Mouse (Mus musculus): ENCODE results near the gene Pomgnt2. TPM values are rescaled to one million over a fixed set of nuclear protein-coding genes. Genes with fewer than 3 reads are reported as not detected.

Gene Pomgnt2
- polyA plus RNA-seq, 2 experiments = 14.6 to 20.3 TPM

GRCm38 (mm10) chr9:121934856-121935255 lies 62.1 kb downstream of the Pomgnt2 start:
- WGBS = 81% methylated on average over 4 of the region's 4 CpGs
- ATAC-seq (ENCODE audit: low FRiP score, low read depth) (no peak), DNase-seq (ENCODE audit: low spot score) (no peak)
- no peaks in the 10 kb centered on the region for H3K27me3 ChIP-seq (ENCODE audit: control insufficient read depth, insufficient read depth, low read length)
- TF ChIP-seq POLR2A (IDR thresholded peaks at IDR 0.05; ENCODE audit: borderline replicate concordance, extremely low read depth, insufficient read depth, insufficient read length) = no peak
- H3K9me3 ChIP-seq (ENCODE audit: control insufficient read depth, low read length) = no peaks in the 10 kb centered on the region
- no peaks in the 10 kb centered on the region for H3K36me3 ChIP-seq (ENCODE audit: control insufficient read depth, insufficient read depth, low read length)
- no peak overlapping the region for H3K27ac ChIP-seq (replicated peaks; ENCODE audit: low read depth, low read length)
- H3K4me1 ChIP-seq (ENCODE audit: control insufficient read depth, insufficient read depth, low read length) = no peaks in the 10 kb centered on the region
- no peak overlapping the region for H3K4me2 ChIP-seq (replicated peaks; ENCODE audit: low read depth, low read length, severe bottlenecking)
- no peak overlapping the region for H3K4me3 ChIP-seq (replicated peaks; ENCODE audit: low read length)
- no peak overlapping the region for H3K9ac ChIP-seq (ENCODE audit: low read depth, low read length, severe bottlenecking)

Other genes starting within 250 kb of the Pomgnt2 start
- 64.0 and 71.0 TPM in 2 replicates for gene Zfp651, start 237.8 kb downstream of the Pomgnt2 start, polyA plus RNA-seq (2012; rRNA removed)
- gene Zfp651, start 237.8 kb downstream of the Pomgnt2 start, polyA plus RNA-seq (2014; fragmentation: Nextera tagmentation; extraction: Ambion mirVana) = 20.0 and 30.3 TPM in 2 replicates
- 12.4 and 14.1 TPM in 2 replicates for gene Klhl40, start 219.5 kb downstream of the Pomgnt2 start, polyA plus RNA-seq (2012; rRNA removed)
- gene Klhl40, start 219.5 kb downstream of the Pomgnt2 start, polyA plus RNA-seq (2014; fragmentation: Nextera tagmentation; extraction: Ambion mirVana) = 16.0 and 20.8 TPM in 2 replicates
- gene Hhatl, start 204.6 kb downstream of the Pomgnt2 start, polyA plus RNA-seq (2012; rRNA removed) = 1.9 and 2.0 TPM in 2 replicates
- gene Hhatl, start 204.6 kb downstream of the Pomgnt2 start, polyA plus RNA-seq (2014; fragmentation: Nextera tagmentation; extraction: Ambion mirVana) = 1.1 and 1.7 TPM in 2 replicates
- 0.58 and 0.79 TPM in 2 replicates for gene Ccdc13, start 157.6 kb downstream of the Pomgnt2 start, polyA plus RNA-seq (2012; rRNA removed)
- 0.47 and 0.59 TPM in 2 replicates for gene Ccdc13, start 157.6 kb downstream of the Pomgnt2 start, polyA plus RNA-seq (2014; fragmentation: Nextera tagmentation; extraction: Ambion mirVana)
- 50.6 and 71.0 TPM in 2 replicates for gene Higd1a, start 138.7 kb downstream of the Pomgnt2 start, polyA plus RNA-seq (2012; rRNA removed)
- gene Higd1a, start 138.7 kb downstream of the Pomgnt2 start, polyA plus RNA-seq (2014; fragmentation: Nextera tagmentation; extraction: Ambion mirVana) = 213 and 235 TPM in 2 replicates
- 0.25 and 0.32 TPM in 2 replicates for gene Ackr2, start 98.8 kb downstream of the Pomgnt2 start, polyA plus RNA-seq (2012; rRNA removed)
- 0.26 and 0.40 TPM in 2 replicates for gene Ackr2, start 98.8 kb downstream of the Pomgnt2 start, polyA plus RNA-seq (2014; fragmentation: Nextera tagmentation; extraction: Ambion mirVana)
- not detected in 2 replicates for gene Cyp8b1, start 80.8 kb downstream of the Pomgnt2 start, polyA plus RNA-seq (2012; rRNA removed)
- not detected in 2 replicates for gene Cyp8b1, start 80.8 kb downstream of the Pomgnt2 start, polyA plus RNA-seq (2014; fragmentation: Nextera tagmentation; extraction: Ambion mirVana)
- gene Fam198a, start 46.1 kb downstream of the Pomgnt2 start, polyA plus RNA-seq (2012; rRNA removed) = 8.7 and 11.4 TPM in 2 replicates
- gene Fam198a, start 46.1 kb downstream of the Pomgnt2 start, polyA plus RNA-seq (2014; fragmentation: Nextera tagmentation; extraction: Ambion mirVana) = 6.4 and 6.7 TPM in 2 replicates
- 44.8 and 50.1 TPM in 2 replicates for gene Snrk, start 120.2 kb upstream of the Pomgnt2 start, polyA plus RNA-seq (2012; rRNA removed)
- 40.2 and 47.0 TPM in 2 replicates for gene Snrk, start 120.2 kb upstream of the Pomgnt2 start, polyA plus RNA-seq (2014; fragmentation: Nextera tagmentation; extraction: Ambion mirVana)

Data from limb, embryonic 14.5 days (tissue).